Mouse (Mus musculus) adrenal gland, adult 8-10 months (tissue): Measurements from ENCODE around the gene Cd72. TPM values are rescaled to one million over a fixed set of nuclear protein-coding genes. Genes with fewer than 3 reads are reported as not detected.
"Not testable (repeated sequence)": the region's sequence is repeated elsewhere in the genome, so short reads cannot be mapped to it uniquely, and the experiment has no call there.

Experiments used
- DNase-seq: peaks from one replicate; pipeline ENCODE4 v3.0.0; 2022
- total RNA-seq, 4 experiments: library from RNA; stranded (reverse); gene quantifications; 2 replicates each; pipeline ENCODE4 v1.2.4; 2022

The Cd72 gene
- total RNA-seq = 1 to 10 TPM; 1.6 to 5.6 (median 4.9) TPM

GRCm38 (mm10) chr4:43454041-43454836 is at the start of gene Cd72:
Gene Cd72 (minus strand): TSS chr4:43454628.
- DNase-seq = no peak

- DNase-seq = no peak
Observed at GRCm38 (mm10) chr4:43503506-43503905, 49.1 kb upstream of the Cd72 start.

GRCm38 (mm10) chr4:43503041-43503440 is 48.6 kb upstream of the Cd72 start:
- no peak for DNase-seq

- DNase-seq = peak; percentile 72
Observed at GRCm38 (mm10) chr4:43499407-43500333, 45.2 kb upstream of the Cd72 start, which contains the start of gene Arhgef39. Gene Arhgef39 (minus strand): TSS chr4:43499695.

- DNase-seq = no peak
Observed at GRCm38 (mm10) chr4:43498983-43499382, 44.6 kb upstream of the Cd72 start.

GRCm38 (mm10) chr4:43497946-43498345 is 43.5 kb upstream of the Cd72 start:
- DNase-seq = no peak

- no peak for DNase-seq
Observed at GRCm38 (mm10) chr4:43497405-43497804, 43.0 kb upstream of the Cd72 start.

- DNase-seq = no peak
Observed at GRCm38 (mm10) chr4:43496587-43496986, 42.2 kb upstream of the Cd72 start.

- no peak for DNase-seq
Observed at GRCm38 (mm10) chr4:43493846-43494240, 39.4 kb upstream of the Cd72 start.

GRCm38 (mm10) chr4:43493186-43493845 is 38.9 kb upstream of the Cd72 start:
- DNase-seq = peak; percentile 93

GRCm38 (mm10) chr4:43492821-43493185 is 38.4 kb upstream of the Cd72 start, which contains the start of gene Ccdc107:
Gene Ccdc107 (plus strand): TSS chr4:43492900.
- peak; percentile 97 for DNase-seq

- DNase-seq = no peak
Observed at GRCm38 (mm10) chr4:43492101-43492820, 37.8 kb upstream of the Cd72 start.

- DNase-seq = no peak
Observed at GRCm38 (mm10) chr4:43490801-43491200, 36.4 kb upstream of the Cd72 start.

GRCm38 (mm10) chr4:43489611-43490010 is 35.2 kb upstream of the Cd72 start:
- no peak for DNase-seq

GRCm38 (mm10) chr4:43485666-43486065 is 31.2 kb upstream of the Cd72 start:
- DNase-seq = not testable (repeated sequence)

- no peak for DNase-seq
Observed at GRCm38 (mm10) chr4:43483535-43484091, 29.2 kb upstream of the Cd72 start, which contains the start of gene Sit1. Gene Sit1 (minus strand): TSS chr4:43483734.

GRCm38 (mm10) chr4:43482591-43482990 is 28.2 kb upstream of the Cd72 start:
- no peak for DNase-seq

- no peak for DNase-seq
Observed at GRCm38 (mm10) chr4:43481894-43482456, 27.5 kb upstream of the Cd72 start.

- no peak for DNase-seq
Observed at GRCm38 (mm10) chr4:43480985-43481384, 26.6 kb upstream of the Cd72 start.

GRCm38 (mm10) chr4:43478906-43479832 is 24.7 kb upstream of the Cd72 start:
- DNase-seq = no peak
